Mouse (Mus musculus): ENCODE measurements at regions not wholly inside any gene's neighbourhood (a gene's known extent, or its start where the extent isn't known, plus 50 kb on each side); places are given as distances from the start of the nearest gene placed in this dataset.

DNA sequence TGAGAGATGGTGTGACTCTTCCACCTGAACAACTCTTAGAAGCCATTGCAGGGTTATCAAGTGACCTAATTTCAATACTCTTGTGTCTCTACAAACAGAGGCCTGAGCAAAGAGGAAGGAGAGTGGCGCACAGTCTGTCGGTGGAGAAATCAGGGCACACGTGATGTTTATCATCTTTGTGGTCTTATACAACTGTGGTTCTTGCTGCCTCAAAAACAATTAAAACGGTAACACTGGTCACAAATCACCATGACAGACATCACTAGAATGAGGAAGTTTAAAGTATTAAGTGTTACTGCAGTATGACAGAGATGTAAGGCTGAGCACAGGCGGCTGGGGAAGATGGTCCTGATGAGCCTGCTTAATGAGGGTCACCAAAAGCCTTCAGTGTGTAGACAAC lies 73.6 kb downstream of the Sdc1 start:
- no peak for DNase-seq

DNA sequence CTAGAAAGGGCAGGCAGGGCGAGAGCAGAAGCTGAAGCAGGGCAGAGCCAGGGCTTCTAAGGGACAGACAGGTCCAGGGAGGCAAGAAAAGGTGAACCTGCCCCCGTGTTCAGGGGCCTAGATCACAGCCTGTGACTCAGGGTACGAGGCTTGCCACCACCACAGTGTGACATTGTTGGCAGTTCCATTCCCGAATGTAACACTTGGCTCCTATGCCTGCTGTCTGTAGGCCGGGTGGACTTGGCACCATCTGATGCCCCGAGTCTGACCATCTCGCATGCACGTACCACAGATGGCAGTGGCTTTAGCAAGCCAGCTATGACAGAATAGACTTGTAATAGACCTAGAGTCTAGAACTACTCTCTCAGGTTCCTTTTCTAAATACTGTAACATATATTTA lies 74.3 kb downstream of the Sdc1 start:
- DNase-seq, result no peak

DNA sequence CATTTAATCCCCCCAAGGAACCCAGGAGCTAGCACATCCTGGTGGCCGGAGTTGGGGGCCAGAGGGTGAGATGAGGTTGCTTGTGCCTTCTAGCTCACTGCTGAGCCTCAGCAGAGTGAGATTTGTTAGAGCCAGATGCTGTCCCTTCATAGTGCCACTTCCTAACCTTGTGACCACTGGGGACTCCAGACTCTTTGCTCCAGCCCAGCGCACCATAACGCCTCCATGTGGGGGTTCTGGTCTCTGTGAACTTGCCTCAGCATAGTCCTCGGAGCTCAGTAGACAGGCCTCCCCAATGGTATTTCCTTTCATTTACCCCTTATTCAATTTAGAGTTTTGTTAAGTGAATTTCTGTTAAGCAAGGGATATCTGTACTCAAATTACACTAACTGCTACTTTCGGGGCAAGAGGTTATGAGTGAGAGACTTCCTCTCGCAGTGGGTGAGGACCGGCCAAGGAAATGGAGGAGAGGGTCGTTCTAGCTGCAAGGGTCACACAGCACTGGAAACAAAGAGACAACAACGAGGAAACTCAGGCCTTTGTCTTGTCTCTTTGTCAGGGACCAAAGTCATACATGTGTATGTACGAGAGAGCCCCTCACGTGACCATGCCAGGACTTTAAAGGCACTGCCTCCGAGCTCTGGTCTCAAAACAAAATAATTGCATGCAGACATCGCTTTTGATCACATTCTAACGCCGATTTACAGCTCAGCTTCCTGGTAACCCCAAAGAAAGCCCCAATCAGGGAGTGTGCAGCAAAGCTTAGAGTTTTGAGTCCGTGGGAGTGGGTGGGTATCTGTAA lies 74.8 kb upstream of the Laptm4a start:
- DNase-seq, result no peak

DNA sequence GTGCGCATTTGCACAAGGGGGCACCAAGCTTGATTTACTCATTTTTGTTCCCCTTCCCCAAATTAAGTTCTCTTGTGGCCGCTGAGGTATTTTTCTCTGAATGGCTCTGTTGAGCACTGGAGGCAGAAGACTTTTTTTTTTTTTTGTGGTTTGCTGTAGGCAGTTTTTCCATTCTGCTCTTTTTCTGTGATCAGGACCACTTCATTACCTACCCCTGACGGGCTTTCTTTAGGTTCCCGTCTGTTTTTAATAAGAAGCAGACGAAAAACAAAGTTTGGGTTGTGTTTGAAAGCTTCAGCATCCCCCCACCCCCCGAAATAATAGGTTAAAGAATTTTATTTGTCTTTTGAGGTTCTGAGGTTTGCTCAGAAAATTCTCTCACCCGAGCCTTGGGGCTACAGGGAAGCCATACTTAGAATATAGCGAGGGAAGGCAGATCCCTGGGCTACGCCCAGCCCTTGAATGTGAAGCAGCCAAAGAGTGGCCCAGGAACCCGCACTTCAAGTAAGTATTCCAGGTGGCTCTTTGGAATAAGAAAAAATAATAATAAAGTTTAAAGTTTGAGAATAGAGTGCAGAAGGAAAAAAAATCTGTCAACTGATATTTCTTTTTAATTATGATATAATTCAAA lies 74.1 kb upstream of the Laptm4a start:
- no peak for DNase-seq

DNA sequence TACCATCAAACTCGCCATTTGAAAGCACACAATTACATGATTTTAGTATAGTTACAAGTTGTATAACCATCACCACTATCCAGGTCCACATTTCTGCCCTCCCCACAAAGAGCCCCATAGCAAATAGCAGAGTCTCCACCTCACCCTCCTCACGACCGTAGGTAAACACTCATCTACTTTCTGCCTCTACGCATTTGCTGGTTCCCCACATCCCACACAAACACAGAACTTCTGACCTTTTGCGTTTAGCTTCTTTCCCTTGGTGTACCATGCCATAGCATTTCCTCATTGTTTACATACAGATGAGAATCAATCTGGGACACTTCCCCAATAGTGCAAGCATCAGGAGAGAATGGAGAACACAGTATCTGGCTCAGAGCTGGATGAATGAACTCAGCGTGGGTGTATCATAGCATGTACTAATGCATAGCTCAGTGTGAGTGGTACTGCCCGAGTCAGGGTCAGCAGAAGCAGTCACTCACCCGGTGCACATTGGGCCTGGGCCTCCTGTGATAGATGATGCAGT lies 73.5 kb upstream of the Laptm4a start:
- no peak for DNase-seq

DNA sequence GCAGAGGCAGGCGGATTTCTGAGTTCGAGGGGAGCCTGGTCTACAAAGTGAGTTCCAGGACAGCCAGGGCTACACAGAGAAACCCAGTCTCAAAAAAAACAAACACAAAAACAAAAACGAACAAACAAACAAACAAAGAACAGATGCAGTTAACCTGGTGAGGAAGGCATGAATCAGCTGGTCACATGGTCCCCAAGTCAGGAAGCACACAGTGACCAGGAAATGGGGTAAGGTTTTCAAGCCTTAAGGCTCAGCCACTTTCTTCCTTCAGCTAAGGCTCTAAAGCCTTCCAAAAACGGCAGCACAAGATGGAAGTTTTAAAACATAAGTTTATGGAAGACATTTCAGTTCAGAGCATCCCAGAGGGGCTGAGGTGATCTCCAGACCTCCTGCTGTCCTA lies 67.6 kb upstream of the Laptm4a start:
- no peak for DNase-seq

DNA sequence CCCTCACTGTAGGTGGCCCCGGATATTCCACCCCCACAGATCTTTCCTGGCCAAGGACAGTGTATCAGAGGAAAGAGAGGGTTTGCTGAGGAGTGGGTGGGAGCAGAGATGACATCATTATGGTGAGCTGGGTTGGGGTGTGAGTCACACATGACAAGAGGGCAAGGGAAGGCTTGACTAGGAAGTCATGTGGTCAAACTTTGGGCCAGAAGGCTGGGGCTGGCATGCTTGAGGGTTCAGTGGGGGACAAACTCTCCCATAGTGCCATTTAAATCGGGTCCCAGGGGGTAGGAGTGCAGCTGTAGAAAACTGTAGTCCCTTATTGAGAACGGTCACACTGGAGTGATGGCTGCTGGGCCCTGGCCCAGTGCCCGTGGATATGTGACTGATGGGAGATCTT lies 67.1 kb upstream of the Laptm4a start:
- no peak for DNase-seq

DNA sequence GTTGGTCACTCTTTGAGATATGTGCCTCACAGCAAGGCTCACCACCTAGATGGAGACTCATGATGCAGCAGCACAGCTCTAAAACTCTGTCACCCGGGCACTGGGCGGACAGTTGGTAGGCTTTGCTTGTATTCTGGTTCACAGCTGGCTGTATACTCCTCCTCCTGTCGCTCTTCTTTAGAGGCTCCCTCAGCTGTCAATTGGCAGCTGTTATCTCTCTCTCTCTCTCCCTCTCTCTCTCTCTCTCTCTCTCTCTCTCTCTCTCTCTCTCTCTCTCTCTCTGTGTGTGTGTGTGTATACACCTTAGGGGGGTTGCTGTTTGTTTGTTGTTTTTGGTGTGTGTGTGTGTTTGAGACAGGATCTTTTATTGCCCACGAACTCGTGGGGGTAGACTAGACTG lies 66.3 kb upstream of the Laptm4a start:
- no peak for DNase-seq

DNA sequence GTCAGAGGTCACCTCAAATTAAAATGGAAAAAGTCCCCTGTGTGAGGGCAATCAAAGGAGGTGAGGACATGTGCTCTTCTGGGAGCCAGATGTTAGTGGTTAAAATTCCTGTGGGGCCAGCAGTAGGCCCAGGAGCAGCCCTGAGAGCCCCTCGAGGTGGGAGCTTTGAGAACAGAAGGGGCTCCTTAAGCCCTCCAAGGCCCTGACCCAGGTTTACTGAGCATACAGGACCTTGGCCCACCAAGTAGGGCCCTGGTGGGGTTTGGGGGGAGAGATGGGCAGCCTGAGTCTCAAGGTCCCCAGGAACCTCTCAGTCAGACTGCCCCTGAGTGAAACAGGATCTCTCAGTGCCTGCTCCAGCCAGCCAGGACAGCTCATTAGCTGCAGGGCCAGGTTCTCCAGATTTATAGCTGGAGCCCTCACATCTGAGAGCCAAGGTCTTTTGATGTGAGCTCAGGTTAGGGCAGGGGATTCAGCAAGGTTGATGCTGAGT lies 65.4 kb upstream of the Laptm4a start:
- DNase-seq, result peak in 1 of 2 experiments; percentile 27

DNA sequence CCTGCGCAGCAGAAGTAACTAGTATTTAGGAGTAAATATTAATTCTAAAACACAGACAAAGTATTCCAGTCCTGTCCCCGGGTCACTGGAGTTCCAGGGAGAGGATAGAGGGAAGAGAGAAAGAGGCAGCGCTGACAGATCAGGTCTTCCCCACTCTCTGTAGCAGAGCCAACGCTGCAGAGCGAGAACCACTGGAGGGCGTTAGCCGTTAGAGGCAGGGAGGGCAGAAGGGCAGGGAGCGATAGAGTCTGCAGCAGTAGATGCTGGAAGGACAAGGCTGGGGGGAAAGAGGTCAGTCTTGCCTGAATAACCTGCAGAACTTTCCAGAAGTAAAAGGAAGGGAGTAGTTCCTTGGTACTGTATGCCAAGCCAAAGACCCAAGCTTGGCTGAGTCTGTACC lies 64.2 kb upstream of the Laptm4a start:
- DNase-seq, result no peak

DNA sequence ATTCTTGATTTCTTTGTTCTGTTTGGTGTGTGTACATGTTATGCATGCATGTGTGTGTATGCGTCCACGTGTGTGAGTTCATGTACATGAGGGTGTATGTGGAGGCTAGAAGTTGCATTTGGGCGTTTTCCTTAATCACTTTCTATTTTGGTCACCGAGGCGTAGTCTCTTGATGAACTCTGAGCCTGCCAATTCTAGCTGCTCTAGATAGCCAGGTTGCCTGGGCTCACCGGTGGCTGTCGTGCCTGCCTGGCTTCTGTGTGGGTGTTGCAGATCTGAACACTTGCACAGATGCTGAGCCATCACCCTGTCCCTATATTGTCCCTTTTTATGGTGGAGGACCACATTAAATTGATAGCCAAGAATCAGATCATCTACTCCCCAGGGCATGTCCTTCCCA lies 62.7 kb upstream of the Laptm4a start:
- DNase-seq, result no peak

DNA sequence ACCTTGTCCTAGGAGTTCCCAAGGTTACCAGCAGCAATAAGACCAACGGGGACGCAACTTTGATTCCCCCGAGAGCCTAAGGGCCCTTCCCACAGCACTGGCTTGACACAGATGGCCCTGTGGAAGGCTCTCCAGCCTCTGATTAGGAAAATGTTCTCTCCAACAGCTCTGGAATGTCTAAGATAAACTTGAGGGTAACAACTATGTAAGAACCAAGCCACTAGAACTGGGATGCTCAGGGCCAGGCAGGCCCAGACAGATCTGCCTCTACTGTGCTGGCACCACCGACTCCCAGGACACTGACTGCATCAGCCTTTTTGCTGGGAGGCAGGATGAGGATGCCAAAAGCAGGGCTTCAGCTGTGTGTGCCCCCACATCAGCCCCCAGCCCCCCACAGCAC lies 61.9 kb upstream of the Laptm4a start:
- no peak for DNase-seq

DNA sequence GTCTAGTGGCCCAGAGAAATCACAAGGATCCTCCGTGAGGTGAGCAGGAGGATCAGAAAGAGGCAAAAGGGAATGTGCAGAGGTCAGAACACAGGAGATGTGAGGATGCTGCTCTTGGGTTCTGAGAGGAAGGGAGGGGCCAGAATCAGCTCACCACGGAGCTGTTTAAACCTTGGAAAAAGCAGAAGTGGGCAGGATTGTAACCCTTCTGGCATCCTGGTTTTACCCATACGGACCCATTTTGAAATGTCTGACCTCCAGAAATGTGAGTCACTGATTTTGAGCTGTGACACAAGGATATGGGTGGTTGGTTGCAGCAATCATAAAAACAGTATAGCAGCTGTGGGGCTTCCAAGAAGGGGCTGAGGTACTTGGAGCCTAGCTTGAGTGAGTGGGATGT lies 56.6 kb upstream of the Laptm4a start:
- DNase-seq, result no peak

DNA sequence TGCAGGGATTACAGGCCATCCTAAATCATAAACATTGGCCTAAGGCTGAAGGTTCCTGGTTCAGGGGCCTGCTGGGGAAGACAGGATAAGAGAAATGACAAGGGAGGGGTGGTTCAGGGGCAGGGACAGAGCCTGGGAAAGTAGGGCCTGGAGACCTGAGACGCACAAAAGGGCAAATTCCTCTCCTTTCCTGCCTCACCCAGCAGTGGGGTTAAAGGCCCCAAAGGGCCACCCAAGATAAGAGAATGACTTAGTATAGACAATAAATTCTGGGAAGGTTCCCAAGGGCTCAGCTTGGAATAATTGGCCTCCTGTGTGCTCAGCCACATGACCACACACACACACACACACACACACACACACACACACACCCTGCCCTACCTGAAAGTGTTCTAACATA lies 56.2 kb upstream of the Laptm4a start:
- no peak for DNase-seq

DNA sequence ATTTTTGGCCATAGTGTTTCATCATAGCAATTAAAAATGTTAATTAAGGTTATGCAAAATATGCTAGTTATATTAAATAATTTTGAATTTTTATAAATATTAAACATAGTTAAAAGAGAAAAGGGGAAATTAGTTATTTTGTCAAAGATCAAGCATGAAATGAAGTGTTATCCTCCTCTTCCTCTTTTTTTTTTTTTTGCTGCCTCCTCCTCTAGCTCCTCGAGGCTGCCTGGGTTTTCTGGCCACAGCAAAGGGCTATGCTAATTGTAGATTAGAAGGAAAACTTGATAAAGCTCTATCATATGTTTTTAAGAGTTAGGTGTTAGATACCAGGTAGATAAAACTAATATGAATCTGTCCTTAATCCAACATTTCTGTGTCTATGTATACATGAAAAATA lies 54.4 kb upstream of the Laptm4a start:
- DNase-seq, result no peak

DNA sequence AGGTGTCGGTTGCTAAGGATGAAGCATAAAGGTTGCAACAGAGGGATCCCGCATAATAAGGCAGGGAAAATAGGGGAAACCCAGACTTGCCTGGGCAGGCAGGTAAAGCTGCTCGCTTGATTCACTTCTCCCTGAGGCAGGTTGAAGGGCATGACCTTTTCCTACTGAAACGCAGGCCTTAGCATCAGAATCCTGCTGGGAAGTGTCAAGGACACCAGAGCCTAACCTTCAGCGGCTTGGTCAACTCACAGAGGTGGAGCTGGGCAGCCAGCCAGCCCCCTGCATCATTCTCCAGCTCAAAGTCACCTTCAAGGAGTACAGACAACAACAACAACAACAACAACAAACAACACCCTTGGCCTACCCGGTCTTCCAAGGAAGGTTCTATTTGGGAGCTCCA lies 52.8 kb upstream of the Laptm4a start:
- no peak for DNase-seq

DNA sequence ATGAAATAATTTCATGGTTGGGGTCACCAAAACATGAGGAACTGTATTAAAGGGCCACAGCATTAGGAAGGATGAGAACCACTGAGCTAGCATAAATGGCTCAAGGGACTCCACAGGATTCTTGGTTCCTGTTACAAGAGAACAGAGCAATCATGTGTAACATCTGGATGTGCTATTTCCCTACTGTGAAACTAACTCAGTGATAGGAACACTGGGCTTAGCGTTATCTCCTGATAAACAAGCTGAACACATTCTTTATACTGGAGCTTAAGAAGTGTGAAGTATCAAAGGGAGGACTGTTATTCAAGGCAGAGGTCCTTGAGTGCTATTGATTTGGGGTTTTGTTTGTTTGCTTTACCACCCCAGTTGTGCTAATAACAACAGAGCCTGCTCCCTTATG lies 52.3 kb upstream of the Laptm4a start:
- DNase-seq, result no peak
